Mouse (Mus musculus): Measurements from ENCODE around the gene Masp1. TPM values are rescaled to one million over a fixed set of nuclear protein-coding genes. Genes with fewer than 3 reads are reported as not detected.

Masp1 gene
- polyA plus RNA-seq, 1 experiment from 2014 or later: 2.5 TPM

DNA sequence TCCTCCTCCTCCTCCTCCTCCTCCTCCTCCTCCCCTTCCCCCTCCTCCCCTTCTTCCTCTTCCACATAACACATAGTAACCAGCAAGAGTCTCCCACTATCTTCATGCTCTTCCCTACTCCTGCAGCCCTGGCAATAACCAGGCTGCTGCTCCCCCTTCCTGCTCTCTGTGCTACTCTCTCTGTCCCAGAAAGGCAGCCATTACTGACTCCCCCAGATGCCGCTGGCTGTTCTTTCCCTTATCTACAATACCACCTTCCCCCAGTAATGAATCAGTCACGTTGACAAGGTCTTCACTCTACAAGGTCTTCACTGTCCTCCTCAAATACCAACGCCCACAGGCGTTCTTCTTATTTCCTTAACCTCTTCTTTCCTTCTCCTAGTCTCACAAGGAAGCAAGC is 119.2 kb downstream of the Masp1 start:
- WGBS: 18% methylated on average over 4 of the region's 4 CpGs
- no peaks in the 10 kb centered on the region; the same call in 1 of the 2 replicates for H3K4me1 ChIP-seq (ENCODE audit: insufficient read depth)
- H3K27me3 ChIP-seq (ENCODE audit: insufficient read depth, low read length): no peaks in the 10 kb centered on the region
- no peaks in the 10 kb centered on the region for H3K9me3 ChIP-seq (ENCODE audit: low read depth, low read length)
- H3K9ac ChIP-seq: no peak overlapping the region
- no peak overlapping the region for H3K27ac ChIP-seq (ENCODE audit: low read depth)
- ATAC-seq (ENCODE audit: insufficient read depth) (peak; percentile 76), DNase-seq (peak; percentile 20)
- no peak for TF ChIP-seq CTCF (IDR thresholded peaks at IDR 0.05; ENCODE audit: low read depth)
- H3K4me2 ChIP-seq: no peak overlapping the region
- no peaks in the 10 kb centered on the region for H3K36me3 ChIP-seq (ENCODE audit: insufficient read depth)
- H3K4me3 ChIP-seq (ENCODE audit: low read depth, low read length): no peak overlapping the region

Other genes starting within 250 kb of the Masp1 start
- not detected in 2 replicates for gene Rtp1, start 91.7 kb downstream of the Masp1 start, polyA plus RNA-seq (2014; fragmentation: Nextera tagmentation; extraction: Ambion mirVana)
- gene Rtp4, start 524 bp downstream of the Masp1 start, polyA plus RNA-seq (2014; fragmentation: Nextera tagmentation; extraction: Ambion mirVana): 3.9 and 4.8 TPM in 2 replicates

Data from lung, embryonic 14.5 days (tissue).